Mouse (Mus musculus) kidney, postnatal 0 days (tissue): Measurements from ENCODE around the gene Clasp1. TPM values are rescaled to one million over a fixed set of nuclear protein-coding genes. Genes with fewer than 3 reads are reported as not detected.

Experiments used
- ATAC-seq: fragments of 200-750 bp; cut with Nextera tagmentation; replicated peaks from 2 replicates; pipeline ENCODE4 v1.8.0; 2017; ENCODE audit warnings: low read depth, moderate number of reproducible peaks, moderate TSS enrichment, moderate library complexity; ENCODE audit not compliant: low FRiP score
- DNase-seq: peaks from one replicate; pipeline ENCODE4 v3.0.0-alpha.2; 2016; ENCODE audit warnings: low spot score
- H3K27ac ChIP-seq: fragments of 300-500 bp; sonication (generic); 2 replicates; pipeline ENCODE4 v1.5.1; 2014; ENCODE audit warnings: mild to moderate bottlenecking
- H3K27me3 ChIP-seq: fragments of 300-500 bp; sonication (generic); 2 replicates; pipeline ENCODE4 v1.6.1; 2014; ENCODE audit warnings: low read length, mixed read lengths; ENCODE audit not compliant: insufficient read depth
- H3K36me3 ChIP-seq: fragments of 300-500 bp; sonication (generic); 2 replicates; pipeline ENCODE4 v1.6.1; 2014; ENCODE audit warnings: low read length, mixed read lengths; ENCODE audit not compliant: insufficient read depth
- H3K4me1 ChIP-seq: fragments of 300-500 bp; sonication (generic); replicated peaks from 2 replicates; pipeline ENCODE4 v1.6.1; 2014; ENCODE audit warnings: antibody characterized with exemption, low read length, mixed read lengths; ENCODE audit not compliant: insufficient read depth
- H3K4me2 ChIP-seq: fragments of 300-500 bp; sonication (generic); 2 replicates; pipeline ENCODE4 v1.6.1; 2014; ENCODE audit warnings: mild to moderate bottlenecking, low read length, moderate library complexity, mixed read lengths
- H3K4me3 ChIP-seq: fragments of 300-500 bp; sonication (generic); replicated peaks from 2 replicates; pipeline ENCODE4 v1.5.1; 2014; ENCODE audit warnings: low read depth, low read length
- H3K9ac ChIP-seq: fragments of 300-500 bp; sonication (generic); 2 replicates; pipeline ENCODE4 v1.6.1; 2014; ENCODE audit warnings: low read depth, low read length
- H3K9me3 ChIP-seq: fragments of 300-500 bp; sonication (generic); replicated peaks from 2 replicates; pipeline ENCODE4 v1.6.1; 2016; ENCODE audit warnings: low read length, inconsistent platforms, mixed read lengths
- CTCF ChIP-seq: IDR thresholded peaks from 2 replicates; pipeline ENCODE4 v1.5.1; 2016; ENCODE audit warnings: antibody characterized with exemption, low read depth, mild to moderate bottlenecking, moderate library complexity
- WGBS: fragments of 180-500 bp; shearing (Covaris S2); extraction: QIAGEN DNeasy Blood & Tissue Kit; methylation state at CpG from one replicate; pipeline ENCODE4 v1.1.7; 2014; 5-methylcytosine and 5-hydroxymethylcytosine counted together
- polyA plus RNA-seq: library from polyadenylated mRNA; unstranded; fragments of >200 nt; fragmentation: Nextera tagmentation; extraction: Ambion mirVana; gene quantifications from 2 replicates; pipeline ENCODE4 v1.2.1, GENCODE M21; 2015

Gene Clasp1
- polyA plus RNA-seq, 1 experiment from 2014 or later: 16.5 TPM

- no peak for TF ChIP-seq CTCF
- Histone ChIP-seq H3K27ac (no peak overlapping the region), H3K4me3 (no peak overlapping the region), H3K4me2 (no peak overlapping the region), H3K4me1 (no peaks in the 10 kb centered on the region), H3K36me3 (0 out of 2 replicates have a peak, but pooled peaks cover 2% of the 10 kb centered on the region), H3K27me3 (no peaks in the 10 kb centered on the region), H3K9ac (no peak overlapping the region), H3K9me3 (no peaks in the 10 kb centered on the region)
- DNase-seq (no peak), ATAC-seq (no peak)
- 53% methylated on average over 4 of the region's 4 CpGs for WGBS
Observed at GRCm38 (mm10) chr1:118401991-118402390, 13.1 kb downstream of the Clasp1 start.

- Histone ChIP-seq H3K4me1 (no peaks in the 10 kb centered on the region), H3K9ac (no peak overlapping the region), H3K9me3 (no peaks in the 10 kb centered on the region), H3K27me3 (no peaks in the 10 kb centered on the region), H3K4me2 (no peak overlapping the region), H3K27ac (no peak overlapping the region), H3K36me3 (0 out of 2 replicates have a peak, but pooled peaks cover 2% of the 10 kb centered on the region), H3K4me3 (no peak overlapping the region)
- 30% methylated on average over 8 of the region's 8 CpGs for WGBS
- ATAC-seq (no peak), DNase-seq (peak; percentile 46)
- TF ChIP-seq CTCF: no peak
Observed at GRCm38 (mm10) chr1:118402556-118402955, 13.7 kb downstream of the Clasp1 start.

GRCm38 (mm10) chr1:118402966-118403365, 14.1 kb downstream of the Clasp1 start:
- Histone ChIP-seq H3K4me3 (no peak overlapping the region), H3K4me1 (no peaks in the 10 kb centered on the region), H3K9me3 (no peaks in the 10 kb centered on the region), H3K27me3 (no peaks in the 10 kb centered on the region), H3K36me3 (0 out of 2 replicates have a peak, but pooled peaks cover under 1% of the 10 kb centered on the region), H3K27ac (no peak overlapping the region), H3K9ac (no peak overlapping the region), H3K4me2 (no peak overlapping the region)
- 76% methylated on average over 6 of the region's 6 CpGs for WGBS
- TF ChIP-seq CTCF: no peak
- no peak for DNase-seq
- ATAC-seq: no peak

GRCm38 (mm10) chr1:118403440-118403839, 14.6 kb downstream of the Clasp1 start:
- no peak overlapping the region for H3K4me3 ChIP-seq
- DNase-seq (no peak), ATAC-seq (no peak)
- H3K36me3 ChIP-seq: no peaks in the 10 kb centered on the region
- no peaks in the 10 kb centered on the region for H3K4me1 ChIP-seq
- no peak overlapping the region for H3K9ac ChIP-seq
- H3K27me3 ChIP-seq: no peaks in the 10 kb centered on the region
- WGBS: 75% methylated on average over 3 of the region's 3 CpGs
- H3K9me3 ChIP-seq: no peaks in the 10 kb centered on the region
- no peak overlapping the region for H3K27ac ChIP-seq
- no peak for TF ChIP-seq CTCF
- H3K4me2 ChIP-seq: no peak overlapping the region

GRCm38 (mm10) chr1:118407586-118408250, 18.9 kb downstream of the Clasp1 start:
- H3K27ac ChIP-seq: no peak overlapping the region
- H3K4me1 ChIP-seq: no peaks in the 10 kb centered on the region
- no peak overlapping the region for H3K4me3 ChIP-seq
- H3K36me3 ChIP-seq: peaks cover 4% of the 10 kb centered on the region; the same call in 1 of the 2 replicates
- ATAC-seq: no peak
- no peaks in the 10 kb centered on the region for H3K9me3 ChIP-seq
- WGBS: 82% methylated on average over 7 of the region's 7 CpGs
- H3K27me3 ChIP-seq: no peaks in the 10 kb centered on the region
- no peak overlapping the region for H3K9ac ChIP-seq
- no peak overlapping the region for H3K4me2 ChIP-seq
- DNase-seq: no peak
- TF ChIP-seq CTCF: no peak

- no peak overlapping the region for H3K9ac ChIP-seq
- H3K4me2 ChIP-seq: no peak overlapping the region
- 87% methylated on average over 4 of the region's 4 CpGs for WGBS
- H3K4me3 ChIP-seq: no peak overlapping the region
- no peaks in the 10 kb centered on the region for H3K4me1 ChIP-seq
- DNase-seq: no peak
- TF ChIP-seq CTCF: no peak
- H3K27ac ChIP-seq: no peak overlapping the region
- H3K36me3 ChIP-seq: peaks cover 4% of the 10 kb centered on the region; the same call in 1 of the 2 replicates
- no peak for ATAC-seq
- no peaks in the 10 kb centered on the region for H3K27me3 ChIP-seq
- no peaks in the 10 kb centered on the region for H3K9me3 ChIP-seq
Observed at GRCm38 (mm10) chr1:118409249-118409648, 20.4 kb downstream of the Clasp1 start.
